13 mouse cellular contexts compared by ENCODE assay signal in genomic region chr3:38936485-38936884, GRCm38 (mm10). TPM values are rescaled to one million over a fixed set of nuclear protein-coding genes. Genes with fewer than 3 reads are reported as not detected.
DNase-seq lines count a peak whose midpoint lies in the region; ATAC-seq and TF ChIP-seq lines count a peak whose summit lies in the region.
"Had no signal": no experiment of that assay in that cellular context is flagged by ENCODE, and none has a peak within 500 bp of the region (broad histone marks: within the 10 kb centered on the region; RNA-seq: fewer than 3 reads in every experiment).

No protein-coding gene starts in this region.

- 72% methylated on average over 7 of the region's 7 CpGs for WGBS in liver, adult 2 months
- WGBS in liver, postnatal 0 days (ENCODE audit: insufficient replicate concordance): 70% methylated on average over 7 of the region's 7 CpGs

- H3K36me3 ChIP-seq in liver, adult 2 months (ENCODE audit: control insufficient read depth, insufficient read depth, low read length): no peaks in the 10 kb centered on the region
- no peaks in the 10 kb centered on the region for H3K36me3 ChIP-seq in liver, postnatal 0 days (replicated peaks; ENCODE audit: insufficient read depth, low read length)
- H3K36me3 ChIP-seq: intestine, embryonic 15.5 days had no signal

- H3K4me2 ChIP-seq in liver, postnatal 0 days (ENCODE audit: low read depth, low read length): no peak overlapping the region
- H3K4me2 ChIP-seq: intestine, embryonic 15.5 days had no signal

- peak overlapping the region; percentile 48 for H3K27ac ChIP-seq in liver, adult 2 months (replicated peaks; ENCODE audit: insufficient read depth, low read depth, low read length)
- H3K27ac ChIP-seq in liver, postnatal 0 days (ENCODE audit: low read depth): no peak overlapping the region
- H3K27ac ChIP-seq: forebrain, embryonic 10.5 days; hindbrain, embryonic 10.5 days; intestine, embryonic 15.5 days; midbrain, embryonic 10.5 days had no signal

- TF ChIP-seq CTCF in liver, adult 2 months (IDR thresholded peaks at IDR 0.05; ENCODE audit: low read depth, low read length): no peak
- no peak for TF ChIP-seq CTCF in liver, postnatal 0 days (IDR thresholded peaks at IDR 0.05; ENCODE audit: low read depth)
- TF ChIP-seq CTCF in Patski (IDR thresholded peaks at IDR 0.05): no peak

- H3K27me3 ChIP-seq in liver, adult 2 months (ENCODE audit: control insufficient read depth, insufficient read depth, low read length): no peaks in the 10 kb centered on the region
- H3K27me3 ChIP-seq in liver, postnatal 0 days (ENCODE audit: insufficient read depth, low read length): no peaks in the 10 kb centered on the region
- no peaks in the 10 kb centered on the region for H3K27me3 ChIP-seq in Patski
- H3K27me3 ChIP-seq: intestine, embryonic 15.5 days had no signal

- CTCF ChIA-PET in Patski (lab: Charles Lee): interaction anchor here (0.6 to 3.6 kb wide), 12 partner anchors 10 to 61 kb away, joined by 3 to 27 read pairs (median 4); partner anchors contain the start of gene Fat4

- DNase-seq in gastrocnemius, adult 18-20 months (ENCODE audit: low spot score): peak; percentile 12
- DNase-seq in gastrocnemius, postnatal 36 days: no peak
- no peak for DNase-seq in liver, adult 2 months (ENCODE audit: extremely low read depth, low read depth, low spot score)
- no peak for DNase-seq in liver, postnatal 0 days
- DNase-seq in Patski (ENCODE audit: low read depth, low spot score): peak; percentile 81
- peak; percentile 18 for DNase-seq in skeletal muscle tissue, adult 2 months (ENCODE audit: low read depth, low spot score)
- no peak for DNase-seq in embryo, embryonic 9.5 days (ENCODE audit: extremely low spot score)
- DNase-seq in ovary, adult 18-20 months (ENCODE audit: low spot score): no peak
- DNase-seq: cerebellum, adult 8-10 months had no signal

- no peak for ATAC-seq in liver, postnatal 0 days
- ATAC-seq in Patski: peak; percentile 84
- ATAC-seq: intestine, embryonic 15.5 days had no signal

- in situ Hi-C loops in Patski (cut with MboI; ENCODE audit: low pct_unique_long_range_greater_than_20kb): no loop called here

- no peak overlapping the region for H3K9ac ChIP-seq in liver, adult 2 months (ENCODE audit: low read depth, low read length)
- no peak overlapping the region for H3K9ac ChIP-seq in liver, postnatal 0 days (replicated peaks)
- H3K9ac ChIP-seq: intestine, embryonic 15.5 days had no signal

- H3K79me2 ChIP-seq in liver, adult 2 months (ENCODE audit: control insufficient read depth, insufficient read depth, low read length): no peaks in the 10 kb centered on the region

- no peaks in the 10 kb centered on the region for H3K9me3 ChIP-seq in liver, postnatal 0 days (ENCODE audit: low read length)
- H3K9me3 ChIP-seq: forebrain, embryonic 10.5 days; hindbrain, embryonic 10.5 days; intestine, embryonic 15.5 days; midbrain, embryonic 10.5 days had no signal

- peaks cover 2% of the 10 kb centered on the region; the same call in 1 of the 2 replicates for H3K4me1 ChIP-seq in liver, adult 2 months (ENCODE audit: control insufficient read depth, insufficient read depth, low read length)
- no peaks in the 10 kb centered on the region for H3K4me1 ChIP-seq in liver, postnatal 0 days (ENCODE audit: insufficient read depth)
- H3K4me1 ChIP-seq: intestine, embryonic 15.5 days had no signal

- intact Hi-C loops in gastrocnemius, postnatal 36 days (cut with DNase I): no loop called here

- TF ChIP-seq EP300 in liver, postnatal 0 days (IDR thresholded peaks at IDR 0.05; ENCODE audit: low read depth): no peak

- TF ChIP-seq POLR2A in liver, adult 2 months (IDR thresholded peaks at IDR 0.05; ENCODE audit: extremely low read depth, insufficient read depth, low read length): no peak

- no peak overlapping the region for H3K4me3 ChIP-seq in liver, adult 2 months (ENCODE audit: insufficient read depth, low read depth, low read length)
- no peak overlapping the region for H3K4me3 ChIP-seq in liver, postnatal 0 days (ENCODE audit: low read depth, low read length)
- H3K4me3 ChIP-seq: forebrain, embryonic 10.5 days; hindbrain, embryonic 10.5 days; intestine, embryonic 15.5 days; midbrain, embryonic 10.5 days had no signal

- POLR2A ChIA-PET in Patski (lab: Charles Lee): interaction anchor here (0.6 to 1.4 kb wide), 3 partner anchors 15 to 48 kb away, joined by 3 to 4 read pairs (median 4); no protein-coding TSS in a partner anchor

RNA-seq across cellular contexts. Expression of gene Fat4, which starts 49.7 kb away (rescaled TPM):
- total RNA-seq in gastrocnemius, adult 18-20 months (2021): 1 to 10 TPM; 1.4 to 1.9 TPM
- total RNA-seq in gastrocnemius, postnatal 36 days (2021): 1 to 10 TPM; 2.4 to 2.9 TPM
- 1.8 and 2.6 TPM in 2 replicates for total RNA-seq in liver, adult 2 months (2014; rRNA removed)
- 0.16 and 0.27 TPM in 2 replicates for polyA plus RNA-seq in liver, adult 2 months (2012; rRNA removed)
- polyA plus RNA-seq in liver, postnatal 0 days (2015; fragmentation: Nextera tagmentation; extraction: Ambion mirVana): 0.22 and 0.26 TPM in 2 replicates
- 3.5 TPM for polyA plus RNA-seq in Patski (2021)

Comparison
In these comparisons a context has a peak if more than half of its experiments do, and no peak if none do; other contexts are left out.
1. DNase-seq: peak in gastrocnemius, adult 18-20 months (single experiment), Patski (single experiment) and skeletal muscle tissue, adult 2 months (single experiment); none in gastrocnemius, postnatal 36 days (0 of 2), liver, adult 2 months (single experiment), liver, postnatal 0 days (single experiment), embryo, embryonic 9.5 days (single experiment) and ovary, adult 18-20 months (single experiment).